Mouse (Mus musculus) CH12.LX (cell line): ENCODE data around the gene Btbd9. TPM values are rescaled to one million over a fixed set of nuclear protein-coding genes. Genes with fewer than 3 reads are reported as not detected.

Experiments
- DNase-seq: peaks from one replicate; pipeline ENCODE4 v3.0.0-alpha.2; 2013; ENCODE audit errors: extremely low read depth
- H3K27ac ChIP-seq: 2 replicates; pipeline ENCODE4 v1.5.1; 2012; ENCODE audit warnings: low read depth, mild to moderate bottlenecking, control low read depth, moderate library complexity; ENCODE audit not compliant: insufficient read depth
- H3K27me3 ChIP-seq: replicated peaks from 2 replicates; pipeline ENCODE3; 2012; ENCODE audit warnings: inconsistent platforms
- H3K36me3 ChIP-seq, 2 experiments: replicated peaks in 1 of 2; 2 replicates each; pipeline versions ENCODE3 to v1.6.1; 2012; ENCODE audit warnings: inconsistent platforms in 1 of 2, low read length in 1 of 2, mild to moderate bottlenecking in 1 of 2, mixed read lengths in 1 of 2, moderate library complexity in 1 of 2; ENCODE audit not compliant: control insufficient read depth in 1 of 2, insufficient read depth in 1 of 2
- H3K4me1 ChIP-seq, 2 experiments: 2 replicates each; pipeline ENCODE4 v1.6.1; 2012; ENCODE audit warnings: inconsistent platforms in 1 of 2, moderate library complexity in 1 of 2; ENCODE audit not compliant: insufficient read depth in 2 of 2, control insufficient read depth in 1 of 2
- H3K4me2 ChIP-seq: 2 replicates; pipeline ENCODE4 v1.6.1; 2012; ENCODE audit warnings: low read depth, mild to moderate bottlenecking, control low read depth; ENCODE audit not compliant: poor library complexity, insufficient read depth, severe bottlenecking
- H3K4me3 ChIP-seq, 3 experiments: fragments of 150-350 bp in 1 of 3; sonication (generic) in 1 of 3; replicated peaks in 1 of 3; 2 replicates each; pipeline versions ENCODE3 to v1.5.1; 2011 to 2012; ENCODE audit warnings: low read depth in 2 of 3, low read length in 2 of 3, mild to moderate bottlenecking in 2 of 3, moderate library complexity in 2 of 3, control low read depth in 1 of 3, improper control_type of control experiment in 1 of 3, inconsistent platforms in 1 of 3, mixed read lengths in 1 of 3; ENCODE audit not compliant: poor library complexity in 1 of 3
- H3K79me2 ChIP-seq: replicated peaks from 2 replicates; pipeline ENCODE4 v1.6.1; 2012; ENCODE audit warnings: mild to moderate bottlenecking, moderate library complexity; ENCODE audit not compliant: control insufficient read depth, poor library complexity, insufficient read depth, severe bottlenecking; ENCODE audit errors: extremely low read depth
- H3K9ac ChIP-seq: 2 replicates; pipeline ENCODE4 v1.6.1; 2012; ENCODE audit warnings: low read depth, mild to moderate bottlenecking, control low read depth, moderate library complexity; ENCODE audit not compliant: insufficient read depth
- H3K9me3 ChIP-seq: replicated peaks from 2 replicates; pipeline ENCODE3; 2012; ENCODE audit warnings: low read length, inconsistent platforms, mixed read lengths
- CTCF ChIP-seq, 2 experiments: IDR thresholded peaks in 1 of 2; conservative IDR thresholded peaks in 1 of 2; 2 replicates each; pipeline ENCODE4 v1.5.1; 2011 to 2012; ENCODE audit warnings: low read depth in 2 of 2, low read length in 2 of 2, improper control_type of control experiment in 1 of 2, inconsistent platforms in 1 of 2, mild to moderate bottlenecking in 1 of 2, moderate library complexity in 1 of 2
- ELF1 ChIP-seq: IDR thresholded peaks from 2 replicates; pipeline ENCODE4 v1.6.1; 2014; ENCODE audit warnings: low read depth, mild to moderate bottlenecking, inconsistent platforms, low read length, improper control_type of control experiment
- EP300 ChIP-seq: IDR thresholded peaks from 2 replicates; pipeline ENCODE4 v1.6.1; 2011; ENCODE audit warnings: low read length, improper control_type of control experiment
- ETS1 ChIP-seq: conservative IDR thresholded peaks from 2 replicates; pipeline ENCODE4 v1.6.1; 2012; ENCODE audit warnings: low read depth, mild to moderate bottlenecking, inconsistent platforms, low read length, improper control_type of control experiment, moderate library complexity
- GABPA ChIP-seq: IDR thresholded peaks from 2 replicates; pipeline ENCODE4 v1.6.1; 2012; ENCODE audit warnings: low read depth, low read length, improper control_type of control experiment, inconsistent platforms; ENCODE audit not compliant: insufficient replicate concordance
- HCFC1 ChIP-seq: IDR thresholded peaks from 2 replicates; pipeline ENCODE4 v1.6.1; 2012; ENCODE audit warnings: low read depth, mild to moderate bottlenecking, inconsistent platforms, low read length, improper control_type of control experiment
- IRF4 ChIP-seq: IDR thresholded peaks from 2 replicates; pipeline ENCODE4 v1.6.1; 2014; ENCODE audit warnings: low read depth, mild to moderate bottlenecking, inconsistent platforms, low read length, improper control_type of control experiment
- MXI1 ChIP-seq: IDR thresholded peaks from 2 replicates; pipeline ENCODE4 v1.6.1; 2011; ENCODE audit warnings: mild to moderate bottlenecking, low read depth, low read length, improper control_type of control experiment
- NRF1 ChIP-seq: IDR thresholded peaks from 2 replicates; pipeline ENCODE4 v1.6.1; 2014; ENCODE audit warnings: low read depth, mild to moderate bottlenecking, inconsistent platforms, low read length, improper control_type of control experiment, moderate library complexity
- POLR2A ChIP-seq: IDR thresholded peaks from 2 replicates; pipeline ENCODE4 v1.6.1; 2011; ENCODE audit warnings: low read depth, mild to moderate bottlenecking, improper control_type of control experiment, low read length
- POLR2AphosphoS2 ChIP-seq: IDR thresholded peaks from 2 replicates; pipeline ENCODE4 v1.6.1; 2011; ENCODE audit warnings: low read depth, low read length, improper control_type of control experiment
- SIN3A ChIP-seq: IDR thresholded peaks from 2 replicates; pipeline ENCODE4 v1.6.1; 2012; ENCODE audit warnings: low read length, improper control_type of control experiment, inconsistent platforms
- SMC3 ChIP-seq: IDR thresholded peaks from 2 replicates; pipeline ENCODE4 v1.6.1; 2011; ENCODE audit warnings: low read depth, low read length, improper control_type of control experiment
- TBP ChIP-seq: conservative IDR thresholded peaks from 2 replicates; pipeline ENCODE4 v1.6.1; 2011; ENCODE audit warnings: low read depth, low read length, improper control_type of control experiment
- TCF12 ChIP-seq: IDR thresholded peaks from 2 replicates; pipeline ENCODE4 v1.6.1; 2014; ENCODE audit warnings: low read depth, mild to moderate bottlenecking, inconsistent platforms, low read length, improper control_type of control experiment
- ZC3H11A ChIP-seq: IDR thresholded peaks from 2 replicates; pipeline ENCODE4 v1.6.1; 2012; ENCODE audit warnings: low read depth, mild to moderate bottlenecking, inconsistent platforms, low read length, improper control_type of control experiment
- dilution Hi-C: fragments of 300-500 bp; cut with MboI; formaldehyde crosslinking; loops from 2 replicates; pipeline ENCODE4 v1.14.3; 2020; ENCODE audit warnings: low sequenced_read_pairs; ENCODE audit not compliant: extremely low pct_unique_long_range_greater_than_20kb, extremely low pct_ligation_motif_present
- in situ Hi-C: fragments of 300-500 bp; cut with MboI; formaldehyde crosslinking; loops from 3 replicates; pipeline ENCODE4 v1.14.3; 2019; ENCODE audit warnings: low sequenced_read_pairs, low pct_ligation_motif_present, low pct_unique_long_range_greater_than_20kb, mixed read lengths
- polyA plus RNA-seq: library from polyadenylated mRNA; unstranded; fragments of >175 nt; gene quantifications from 2 replicates; pipeline ENCODE4 v1.2.1, GENCODE M21; 2012; ENCODE audit warnings: low read depth; ENCODE audit not compliant: insufficient read length
- total RNA-seq, 2 experiments: library from RNA; depleted of rRNA; stranded (reverse); fragments of 300-350 nt in 1 of 2; fragments of >200 nt in 1 of 2; gene quantifications; 2 replicates each; pipeline ENCODE4 v1.2.3; 2012 to 2014

Gene Btbd9
- total and polyA plus RNA-seq, 3 experiments: 19.3 to 25.4 (median 20.0) TPM

GRCm38 (mm10) chr17:30341556-30341955, 234.7 kb downstream of the Btbd9 start:
- dilution Hi-C loops: no loop called here
- no peak for DNase-seq
- H3K4me1 ChIP-seq: peaks cover 0 to 15% of the 10 kb centered on the region in 2 experiments; a peak in 2 of 4 replicates
- no peaks in the 10 kb centered on the region for H3K79me2 ChIP-seq
- H3K4me3 ChIP-seq: no peak overlapping the region
- H3K9ac ChIP-seq: no peak overlapping the region
- H3K27ac ChIP-seq: no peak overlapping the region
- H3K4me2 ChIP-seq: no peak overlapping the region
- TF ChIP-seq TBP (no peak), ELF1 (no peak), ETS1 (no peak), POLR2AphosphoS2 (no peak), SIN3A (no peak), IRF4 (no peak), GABPA (no peak), POLR2A (no peak), HCFC1 (no peak), NRF1 (no peak), SMC3 (no peak), MXI1 (no peak), EP300 (no peak), ZC3H11A (no peak)
- H3K36me3 ChIP-seq: peaks cover 0 to 4% of the 10 kb centered on the region in 2 experiments
- in situ Hi-C loops: no loop called here
- no peaks in the 10 kb centered on the region for H3K9me3 ChIP-seq
- no peaks in the 10 kb centered on the region for H3K27me3 ChIP-seq

DNA sequence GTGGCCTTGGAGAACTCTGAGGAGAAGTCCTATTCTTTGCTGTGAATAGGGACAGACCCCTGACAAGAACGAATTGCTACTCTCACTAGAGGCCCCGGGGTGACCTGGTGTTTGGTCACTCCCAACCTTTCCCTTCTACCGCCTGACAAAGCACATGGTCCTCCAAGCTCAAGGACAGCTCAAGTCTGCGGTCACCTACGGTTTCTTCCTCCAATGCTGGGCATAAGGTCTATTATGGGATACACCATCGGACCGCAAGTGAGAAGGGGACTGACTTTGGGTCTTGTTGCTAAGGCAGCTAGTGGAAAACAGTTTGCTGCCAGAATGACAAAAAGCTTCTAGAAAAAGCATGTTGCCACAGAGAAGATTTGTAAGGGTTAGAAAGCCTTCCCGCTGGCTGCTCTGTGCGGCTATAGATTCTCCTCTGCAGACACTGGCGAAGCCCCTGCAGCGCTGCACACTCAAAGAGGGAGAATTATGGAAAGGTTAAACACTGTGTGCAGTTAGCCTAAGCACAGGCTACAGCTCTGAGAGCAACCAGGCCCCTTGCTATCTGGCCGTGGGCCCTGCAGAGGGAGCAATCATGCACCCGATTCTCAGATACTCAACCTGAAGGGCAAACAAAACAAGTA, 235.7 kb downstream of the Btbd9 start:
- Histone ChIP-seq H3K27me3 (no peaks in the 10 kb centered on the region), H3K4me3 (no peak overlapping the region), H3K79me2 (no peaks in the 10 kb centered on the region), H3K4me2 (no peak overlapping the region), H3K9me3 (no peaks in the 10 kb centered on the region), H3K9ac (no peak overlapping the region), H3K4me1 (peaks cover 0 to 15% of the 10 kb centered on the region in 2 experiments; a peak in 2 of 4 replicates), H3K27ac (no peak overlapping the region), H3K36me3 (peaks cover 0 to 4% of the 10 kb centered on the region in 2 experiments)
- in situ Hi-C loops (no loop called here), dilution Hi-C loops (no loop called here)
- DNase-seq: no peak
- no peak for TF ChIP-seq ELF1

GRCm38 (mm10) chr17:30339317-30339716, 237.0 kb downstream of the Btbd9 start:
- H3K36me3 ChIP-seq: peaks cover 0 to 4% of the 10 kb centered on the region in 2 experiments
- dilution Hi-C loops (no loop called here), in situ Hi-C loops (no loop called here)
- no peak for TF ChIP-seq TCF12
- TF ChIP-seq CTCF (conservative IDR thresholded peaks at IDR 0.05 in 1 of 2, IDR thresholded peaks at IDR 0.05 in 1 of 2; ENCODE audit: low read depth in 2 of 2, low read length in 2 of 2): peak in 1 of 2 experiments; percentile 3; a peak in 1 of 4 replicates
- H3K9me3 ChIP-seq: no peaks in the 10 kb centered on the region
- H3K27ac ChIP-seq: no peak overlapping the region
- no peak overlapping the region for H3K4me2 ChIP-seq
- DNase-seq: no peak
- H3K27me3 ChIP-seq: no peaks in the 10 kb centered on the region
- no peak overlapping the region for H3K4me3 ChIP-seq
- no peaks in the 10 kb centered on the region for H3K79me2 ChIP-seq
- H3K4me1 ChIP-seq: peaks cover 0 to 15% of the 10 kb centered on the region in 2 experiments; a peak in 2 of 4 replicates
- H3K9ac ChIP-seq: no peak overlapping the region
